Mouse (Mus musculus) neural tube, embryonic 10.5 days (tissue): ENCODE measurements around the gene Camta1.

ENCODE experiments used
- DNase-seq: peaks from one replicate; pipeline ENCODE4 v3.0.0-alpha.2; 2017; ENCODE audit warnings: low spot score; ENCODE audit errors: extremely low spot score

The Camta1 gene

DNA sequence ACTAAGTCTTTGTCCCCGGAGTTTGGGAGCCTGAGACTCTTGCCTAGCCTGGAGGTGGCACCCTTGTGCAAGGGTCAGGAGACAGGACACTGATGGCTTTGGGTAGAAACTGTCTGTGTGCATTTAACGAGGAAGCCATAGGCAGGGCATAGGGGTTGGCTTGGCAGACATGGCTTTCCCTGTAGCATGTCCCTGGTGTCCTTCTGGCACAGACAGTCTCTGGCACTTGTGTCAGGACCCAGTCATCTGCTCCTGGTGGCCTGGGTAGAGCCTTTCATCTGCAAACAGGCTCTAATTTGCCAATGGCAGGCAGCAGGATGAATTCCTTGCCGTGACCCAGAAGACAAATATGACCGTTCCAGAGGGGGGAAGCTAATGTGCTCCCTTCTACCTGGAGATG, 700.7 kb downstream of the Camta1 start:
- no peak for DNase-seq

DNA sequence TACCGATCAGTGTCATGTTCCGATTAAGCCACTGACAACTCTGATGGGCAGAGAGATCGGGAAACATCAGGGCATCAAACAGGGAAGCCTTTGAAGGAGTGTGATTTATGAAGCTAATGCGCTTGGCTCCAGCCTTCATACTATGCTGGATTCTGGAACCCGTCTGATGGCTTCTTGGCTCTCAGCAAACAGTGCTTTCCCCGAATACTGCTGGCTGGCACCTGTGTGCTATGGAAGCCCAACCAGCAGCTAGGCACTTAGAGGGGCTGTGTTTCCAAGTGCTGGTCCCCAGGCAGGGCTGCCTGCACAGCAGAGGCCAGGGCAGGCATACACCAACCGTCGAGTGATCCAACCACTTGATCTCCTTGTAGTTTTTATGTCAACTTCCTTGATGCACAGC, 701.2 kb downstream of the Camta1 start:
- no peak for DNase-seq

GRCm38 (mm10) chr4:151158250-151158649, 703.4 kb downstream of the Camta1 start:
- no peak for DNase-seq

GRCm38 (mm10) chr4:151156904-151157303, 704.8 kb downstream of the Camta1 start:
- peak; percentile 87 for DNase-seq

DNA sequence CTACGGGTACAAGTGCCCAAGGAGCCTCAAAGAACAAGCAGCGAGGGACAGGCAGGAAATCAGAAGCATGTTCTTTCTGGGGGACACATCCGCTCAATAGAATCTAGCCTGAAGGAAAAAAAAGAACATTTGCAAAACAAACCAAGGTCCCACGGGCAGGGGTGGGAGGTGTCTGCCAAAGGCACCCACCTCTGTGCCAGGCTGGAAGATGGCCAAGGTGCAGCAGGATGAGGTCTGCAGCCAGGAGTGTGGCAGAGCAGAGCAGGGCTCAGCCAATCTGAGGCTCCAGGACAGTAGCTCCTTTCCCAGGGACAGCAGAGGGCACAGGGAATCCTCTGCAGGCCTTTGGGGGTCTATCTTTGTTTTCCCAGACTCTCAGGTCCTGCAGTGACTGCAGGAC, 706.1 kb downstream of the Camta1 start:
- DNase-seq = no peak

DNA sequence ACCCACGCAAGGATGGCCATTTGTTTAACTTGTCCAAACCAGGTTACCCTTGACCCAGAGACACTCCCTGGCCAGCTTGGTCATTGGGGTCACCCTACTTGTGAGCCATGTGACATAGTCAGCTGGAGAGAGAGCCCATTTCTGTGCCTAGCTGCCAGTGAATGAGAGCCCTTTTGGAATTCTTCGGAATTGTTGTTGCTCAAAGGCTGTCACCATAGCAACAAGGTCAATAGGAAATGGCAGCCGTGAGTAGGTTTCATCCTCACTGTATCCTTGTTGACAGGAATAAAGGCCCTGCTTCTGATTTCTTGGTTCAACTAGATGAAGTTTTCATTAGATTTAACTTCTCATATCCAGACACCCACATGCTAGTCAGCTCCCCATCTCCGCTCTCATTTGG, 707.4 kb downstream of the Camta1 start:
- DNase-seq = no peak

GRCm38 (mm10) chr4:151152010-151152409, 709.7 kb downstream of the Camta1 start:
- DNase-seq = no peak

DNA sequence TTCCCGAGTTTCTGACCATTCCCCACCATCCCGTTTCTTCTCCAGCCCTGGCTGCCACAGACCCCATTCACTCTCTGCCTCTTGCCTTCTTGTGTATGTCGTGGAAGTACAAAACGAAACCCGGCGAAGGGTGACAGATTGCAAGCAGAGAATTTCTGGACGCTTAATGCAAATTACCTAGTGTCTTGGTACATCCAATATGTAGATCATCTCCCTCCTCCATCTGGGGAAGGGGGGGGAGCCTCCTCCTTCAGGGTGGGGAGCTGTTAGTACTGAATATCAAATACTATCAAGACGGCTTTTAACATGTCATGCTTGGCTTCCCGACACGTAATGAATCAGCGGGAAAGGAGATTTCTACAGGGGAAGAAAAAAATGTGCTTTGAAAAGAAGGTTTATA, 710.8 kb downstream of the Camta1 start:
- no peak for DNase-seq

- no peak for DNase-seq
Measured at GRCm38 (mm10) chr4:151150115-151150514, 711.6 kb downstream of the Camta1 start.

DNA sequence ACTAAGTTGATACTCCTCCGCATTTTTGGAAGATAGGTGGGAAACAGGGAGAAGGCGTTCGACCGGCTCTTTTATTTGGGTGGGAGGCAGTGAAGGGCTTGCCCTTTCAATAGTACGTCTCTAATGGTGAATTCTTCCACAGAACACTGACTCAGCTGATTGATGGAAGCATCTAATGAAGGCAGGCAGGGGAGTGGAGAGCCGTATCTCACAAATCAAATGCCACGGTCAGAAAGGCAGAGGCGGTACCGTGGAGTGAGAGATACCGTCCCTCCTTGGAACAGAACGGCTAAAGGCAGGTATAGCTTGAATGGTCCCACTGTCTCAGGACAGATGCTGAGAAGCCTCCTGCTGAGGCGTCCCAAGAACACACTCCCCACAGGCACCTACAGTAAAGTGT, 714.1 kb downstream of the Camta1 start:
- DNase-seq = no peak

DNA sequence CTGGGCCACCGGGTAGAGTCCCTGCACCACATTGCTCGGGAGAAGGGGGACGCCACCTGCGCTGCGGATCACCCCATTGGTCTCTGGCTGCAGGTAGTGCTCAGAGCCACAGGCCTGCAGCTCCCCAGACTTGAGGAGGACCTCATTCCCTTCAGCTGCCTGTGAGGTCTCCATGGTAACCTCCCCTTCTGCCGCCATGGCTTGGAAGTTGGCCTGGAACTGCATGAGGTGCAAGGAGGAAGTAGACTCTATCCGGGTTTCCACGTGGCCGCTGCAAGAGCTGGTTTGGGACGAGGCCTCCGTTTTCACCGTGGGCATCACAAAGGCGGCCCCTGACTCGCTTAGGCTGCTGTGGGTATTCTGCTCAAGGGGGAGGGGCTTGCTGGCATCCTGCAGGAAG, 717.6 kb downstream of the Camta1 start:
- no peak for DNase-seq

- peak; percentile 100 for DNase-seq
Measured at GRCm38 (mm10) chr4:151141196-151141880, 720.3 kb downstream of the Camta1 start.

DNA sequence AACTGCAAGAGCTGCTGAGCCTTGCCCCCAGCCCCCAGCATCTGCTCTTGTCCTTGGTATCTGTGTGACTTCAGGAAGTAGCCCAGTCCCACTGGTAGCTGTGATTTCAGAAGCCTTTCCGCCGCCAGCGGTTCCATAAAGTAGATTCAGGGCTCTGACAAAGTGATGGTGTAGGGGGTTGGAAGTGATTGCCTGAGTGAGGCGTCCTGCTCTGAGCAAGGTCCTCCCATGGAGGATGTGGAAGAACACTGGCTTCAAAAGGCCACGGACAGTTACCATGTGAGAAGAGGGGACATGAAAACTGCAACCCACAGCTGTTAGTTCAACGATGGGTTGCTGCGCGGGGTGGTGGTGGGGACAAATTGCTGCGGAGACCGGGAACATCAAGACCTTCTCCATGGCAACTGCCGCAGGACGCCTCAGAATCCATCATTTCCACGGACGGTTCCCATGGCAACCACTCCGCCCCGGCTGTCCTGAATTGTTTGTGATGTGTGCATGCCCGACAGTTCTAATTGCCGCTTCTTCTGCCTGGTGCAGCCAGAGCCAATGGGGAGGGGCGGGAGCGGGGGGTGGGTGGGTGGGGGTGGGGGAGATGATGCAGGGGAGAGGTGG, 721.2 kb downstream of the Camta1 start:
- peak; percentile 91 for DNase-seq

DNA sequence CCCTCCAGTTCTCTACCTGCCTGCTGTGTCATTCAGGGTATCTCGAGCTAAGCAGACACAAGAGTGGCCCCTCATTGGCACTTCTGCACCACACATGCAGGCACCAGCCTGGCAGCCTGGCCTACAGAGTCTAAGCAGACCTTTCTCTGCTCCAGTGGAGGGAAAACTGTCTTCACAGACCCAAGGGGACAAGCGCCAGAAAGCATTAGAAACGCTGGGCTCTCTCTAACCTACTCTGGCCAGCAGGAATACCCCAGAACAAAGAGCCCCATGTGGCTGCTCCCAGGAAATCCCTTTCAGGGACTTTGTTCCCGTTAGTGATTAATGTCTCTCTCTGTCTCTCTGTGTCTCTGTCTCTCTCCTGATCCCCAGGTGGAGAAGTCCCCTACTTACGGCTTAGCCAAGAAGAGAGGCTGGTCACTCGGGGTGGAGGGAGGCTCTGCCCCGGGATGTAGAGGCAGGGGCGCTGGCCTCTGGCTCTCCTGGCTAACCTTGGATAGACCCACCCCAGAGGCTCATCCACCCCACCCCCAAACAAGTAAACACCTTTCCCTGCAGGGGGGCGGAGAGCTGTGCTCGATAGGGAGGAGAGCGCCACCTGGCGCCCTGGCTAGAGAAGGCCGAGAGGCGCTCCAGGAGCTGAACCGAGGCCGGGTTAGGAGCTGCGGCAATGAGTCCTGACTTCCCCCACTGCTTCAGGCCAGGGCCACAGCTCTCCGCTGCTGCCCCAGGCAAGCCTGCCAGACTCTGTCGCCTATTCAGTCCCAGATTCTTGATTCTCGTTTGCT, 722.4 kb downstream of the Camta1 start:
- peak; percentile 82 for DNase-seq

DNA sequence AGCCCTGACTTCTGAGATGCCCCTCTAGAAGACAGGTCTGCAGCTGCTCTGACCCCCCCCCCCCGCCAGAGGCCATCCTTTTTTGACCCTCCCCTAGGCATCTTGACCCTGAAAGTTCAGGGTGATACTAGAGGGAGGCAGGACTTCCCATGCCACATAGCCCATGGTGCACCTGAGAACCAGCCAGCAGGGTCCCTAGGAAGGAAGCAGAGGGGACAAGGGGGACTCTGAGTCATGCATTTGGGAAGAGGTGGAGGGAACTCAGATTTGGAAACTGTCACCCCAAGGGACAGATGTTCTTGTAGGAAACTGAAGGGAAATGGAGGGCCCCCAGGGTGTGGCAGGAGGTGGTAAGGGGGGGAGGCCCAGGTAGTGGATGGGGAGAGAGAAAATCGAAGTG, 723.1 kb downstream of the Camta1 start:
- no peak for DNase-seq

DNA sequence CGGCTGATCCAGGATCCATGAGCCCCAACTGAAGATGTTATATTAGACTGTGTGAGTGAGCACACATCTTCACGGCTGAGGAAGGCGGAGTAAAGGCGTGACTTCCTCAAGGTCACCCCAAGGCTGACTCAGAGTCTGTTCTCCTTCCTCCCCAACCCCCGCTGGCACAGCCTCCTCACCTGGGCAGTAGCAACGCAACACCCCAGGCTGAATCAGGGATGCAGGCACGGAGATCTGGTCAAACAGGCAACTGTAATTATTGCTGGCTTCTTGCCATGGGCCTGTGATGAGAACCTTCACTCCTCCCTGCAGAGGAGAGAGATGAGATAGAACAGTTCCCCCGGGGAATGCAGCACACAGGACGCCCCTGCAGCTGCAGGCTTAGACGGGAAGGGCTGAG, 723.5 kb downstream of the Camta1 start:
- DNase-seq = no peak

GRCm38 (mm10) chr4:151137701-151138100, 724.0 kb downstream of the Camta1 start:
- no peak for DNase-seq

- no peak for DNase-seq
Measured at GRCm38 (mm10) chr4:151135491-151135890, 726.2 kb downstream of the Camta1 start.

DNA sequence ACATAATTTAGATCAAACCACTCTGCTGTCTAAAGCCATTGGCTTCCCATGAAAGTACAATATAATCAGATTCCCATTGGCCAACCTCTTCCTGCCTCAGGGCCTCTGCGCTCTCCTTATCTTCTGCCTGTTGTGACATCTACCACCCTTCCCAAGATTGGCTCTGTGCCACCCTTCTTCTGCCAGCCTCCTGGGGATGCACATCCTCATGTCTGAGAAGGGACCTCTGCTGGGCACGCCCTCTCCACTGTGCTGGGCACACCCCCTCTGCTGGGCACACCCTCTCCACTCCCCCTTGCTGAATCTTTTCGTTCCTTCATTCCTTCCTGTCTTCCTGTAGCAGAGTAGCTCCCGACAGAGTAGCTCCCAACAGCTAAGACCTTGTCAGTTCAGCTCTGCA, 727.9 kb downstream of the Camta1 start:
- DNase-seq = no peak

- DNase-seq = no peak
Measured at GRCm38 (mm10) chr4:151132493-151132892, 729.2 kb downstream of the Camta1 start.

GRCm38 (mm10) chr4:151130756-151131490, 730.8 kb downstream of the Camta1 start:
- DNase-seq = no peak
